Mouse (Mus musculus) MEL (cell line): ENCODE measurements at regions not wholly inside any gene's neighbourhood (a gene's known extent, or its start where the extent isn't known, plus 50 kb on each side); places are given as distances from the start of the nearest gene placed in this dataset.

Experiments
- DNase-seq: peaks from one replicate; pipeline ENCODE4 v3.0.0; 2011; ENCODE audit warnings: low read depth, low spot score
- H3K27ac ChIP-seq: 2 replicates; pipeline ENCODE4 v1.5.1; 2012; ENCODE audit warnings: low read depth, mild to moderate bottlenecking, control low read depth, low read length, moderate library complexity; ENCODE audit not compliant: control insufficient read depth
- H3K27me3 ChIP-seq, 2 experiments: fragments of 150-350 bp in 1 of 2; sonication (generic) in 1 of 2; 2 replicates each; pipeline ENCODE4 v1.6.1; 2012; ENCODE audit warnings: low read length in 2 of 2, mild to moderate bottlenecking in 2 of 2, improper control_type of control experiment in 1 of 2, moderate library complexity in 1 of 2; ENCODE audit not compliant: insufficient read depth in 2 of 2, control insufficient read depth in 1 of 2
- H3K36me3 ChIP-seq, 2 experiments: 2 replicates each; pipeline ENCODE4 v1.6.1; 2012 to 2014; ENCODE audit warnings: low read length in 2 of 2, improper control_type of control experiment in 1 of 2, inconsistent platforms in 1 of 2, mild to moderate bottlenecking in 1 of 2; ENCODE audit not compliant: insufficient read depth in 2 of 2, control insufficient read depth in 1 of 2
- H3K4me1 ChIP-seq, 2 experiments: fragments of 150-350 bp in 1 of 2; sonication (generic) in 1 of 2; 2 replicates each; pipeline ENCODE4 v1.6.1; 2012; ENCODE audit warnings: low read length in 2 of 2, improper control_type of control experiment in 1 of 2, mild to moderate bottlenecking in 1 of 2; ENCODE audit not compliant: insufficient read depth in 2 of 2, control insufficient read depth in 1 of 2
- H3K4me3 ChIP-seq, 2 experiments: fragments of 150-350 bp in 1 of 2; sonication (generic) in 1 of 2; 2 replicates each; pipeline ENCODE4 v1.5.1; 2012; ENCODE audit warnings: low read depth in 2 of 2, low read length in 2 of 2, mild to moderate bottlenecking in 2 of 2, moderate library complexity in 2 of 2, control low read depth in 1 of 2, improper control_type of control experiment in 1 of 2; ENCODE audit not compliant: control insufficient read depth in 1 of 2, insufficient read depth in 1 of 2
- H3K79me2 ChIP-seq: 2 replicates; pipeline ENCODE4 v1.6.1; 2012; ENCODE audit warnings: mild to moderate bottlenecking, low read length, moderate library complexity; ENCODE audit not compliant: control insufficient read depth, poor library complexity, insufficient read depth
- H3K9ac ChIP-seq: 2 replicates; pipeline ENCODE4 v1.6.1; 2012; ENCODE audit warnings: low read depth, mild to moderate bottlenecking, control low read depth, low read length, moderate library complexity; ENCODE audit not compliant: control insufficient read depth, poor library complexity, severe bottlenecking
- H3K9me3 ChIP-seq: fragments of 150-350 bp; sonication (generic); replicated peaks from 2 replicates; pipeline ENCODE4 v1.6.1; 2012; ENCODE audit warnings: mild to moderate bottlenecking, low read length, improper control_type of control experiment, moderate library complexity; ENCODE audit not compliant: insufficient read depth
- CTCF ChIP-seq, 3 experiments: IDR thresholded peaks in 2 of 3; conservative IDR thresholded peaks in 1 of 3; 2 replicates each; pipeline ENCODE4 v1.5.1; 2011 to 2012; ENCODE audit warnings: low read length in 3 of 3, low read depth in 2 of 3, mild to moderate bottlenecking in 2 of 3, improper control_type of control experiment in 1 of 3, inconsistent platforms in 1 of 3, mixed read lengths in 1 of 3, moderate library complexity in 1 of 3; ENCODE audit not compliant: control insufficient read depth in 1 of 3, insufficient read depth in 1 of 3, poor library complexity in 1 of 3, severe bottlenecking in 1 of 3
- E2F4 ChIP-seq: IDR thresholded peaks from 2 replicates; pipeline ENCODE4 v1.6.1; 2011; ENCODE audit warnings: low read depth, low read length, improper control_type of control experiment, borderline replicate concordance
- EP300 ChIP-seq, 2 experiments: IDR thresholded peaks; 2 replicates each; pipeline ENCODE4 v1.6.1; 2011; ENCODE audit warnings: improper control_type of control experiment in 2 of 2, low read length in 2 of 2, low read depth in 1 of 2, mild to moderate bottlenecking in 1 of 2
- ETS1 ChIP-seq: IDR thresholded peaks from 2 replicates; pipeline ENCODE4 v1.6.1; 2012; ENCODE audit warnings: low read depth, mild to moderate bottlenecking, inconsistent platforms, low read length, improper control_type of control experiment, moderate library complexity
- GATA1 ChIP-seq: IDR thresholded peaks from 2 replicates; pipeline ENCODE4 v1.6.1; 2011; ENCODE audit warnings: low read depth, low read length, improper control_type of control experiment
- KAT2A ChIP-seq: conservative IDR thresholded peaks from 2 replicates; pipeline ENCODE4 v1.6.1; 2012; ENCODE audit warnings: low read depth, low read length, improper control_type of control experiment, inconsistent platforms
- MAX ChIP-seq: IDR thresholded peaks from 2 replicates; pipeline ENCODE4 v1.6.1; 2011; ENCODE audit warnings: low read length, improper control_type of control experiment
- MAZ ChIP-seq: IDR thresholded peaks from 2 replicates; pipeline ENCODE4 v1.6.1; 2012; ENCODE audit warnings: low read depth, mild to moderate bottlenecking, inconsistent platforms, low read length, improper control_type of control experiment
- NRF1 ChIP-seq: IDR thresholded peaks from 2 replicates; pipeline ENCODE4 v1.6.1; 2014; ENCODE audit warnings: low read depth, mild to moderate bottlenecking, inconsistent platforms, low read length, improper control_type of control experiment, moderate library complexity; ENCODE audit not compliant: poor library complexity, insufficient read depth, severe bottlenecking
- POLR2A ChIP-seq, 2 experiments: IDR thresholded peaks; 2 replicates each; pipeline ENCODE4 v1.6.1; 2011 to 2012; ENCODE audit warnings: low read length in 2 of 2, mild to moderate bottlenecking in 2 of 2, control low read depth in 1 of 2, improper control_type of control experiment in 1 of 2, low read depth in 1 of 2, moderate library complexity in 1 of 2; ENCODE audit not compliant: control insufficient read depth in 1 of 2, insufficient read depth in 1 of 2, poor library complexity in 1 of 2
- POLR2AphosphoS5 ChIP-seq: IDR thresholded peaks from 2 replicates; pipeline ENCODE4 v1.6.1; 2012; ENCODE audit warnings: low read depth, borderline replicate concordance, mild to moderate bottlenecking, inconsistent platforms, low read length, moderate library complexity, mixed read lengths
- RCOR1 ChIP-seq: IDR thresholded peaks from 2 replicates; pipeline ENCODE4 v1.6.1; 2012; ENCODE audit warnings: low read depth, mild to moderate bottlenecking, inconsistent platforms, low read length, improper control_type of control experiment
- SIN3A ChIP-seq: IDR thresholded peaks from 2 replicates; pipeline ENCODE4 v1.6.1; 2012; ENCODE audit warnings: low read length, improper control_type of control experiment, inconsistent platforms
- SMC3 ChIP-seq: IDR thresholded peaks from 2 replicates; pipeline ENCODE4 v1.6.1; 2011; ENCODE audit warnings: low read depth, low read length, improper control_type of control experiment
- TCF12 ChIP-seq: IDR thresholded peaks from 2 replicates; pipeline ENCODE4 v1.6.1; 2014; ENCODE audit warnings: low read depth, mild to moderate bottlenecking, inconsistent platforms, low read length, improper control_type of control experiment, moderate library complexity
- ZC3H11A ChIP-seq: IDR thresholded peaks from 2 replicates; pipeline ENCODE4 v1.6.1; 2012; ENCODE audit warnings: low read depth, mild to moderate bottlenecking, inconsistent platforms, low read length, improper control_type of control experiment
- ZMIZ1 ChIP-seq: IDR thresholded peaks from 2 replicates; pipeline ENCODE4 v1.6.1; 2012; ENCODE audit warnings: low read depth, mild to moderate bottlenecking, inconsistent platforms, low read length, improper control_type of control experiment, moderate library complexity
- ZNF384 ChIP-seq: IDR thresholded peaks from 2 replicates; pipeline ENCODE4 v1.6.1; 2012; ENCODE audit warnings: low read depth, mild to moderate bottlenecking, inconsistent platforms, low read length, improper control_type of control experiment

DNA sequence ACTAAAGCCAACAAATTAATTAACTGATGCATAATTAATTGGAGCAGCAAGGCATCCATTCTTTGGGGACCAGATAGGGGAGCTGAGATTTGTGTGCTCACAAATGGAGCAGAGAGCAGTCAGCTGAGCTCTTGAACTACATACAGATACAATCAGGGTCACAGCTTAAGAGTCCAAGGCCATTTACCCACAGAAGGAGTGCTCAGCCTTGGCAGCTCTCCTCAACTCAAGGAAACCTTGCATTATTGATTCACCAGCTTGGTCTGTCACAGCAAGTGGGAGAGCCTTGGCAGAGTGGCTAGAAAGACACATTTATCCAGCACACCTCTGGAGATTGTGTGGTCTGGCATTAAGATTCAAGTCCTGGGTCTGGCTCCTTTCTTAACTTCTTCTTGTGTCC lies 100.2 kb downstream of the Lrrc30 start:
- no peaks in the 10 kb centered on the region for H3K9me3 ChIP-seq
- H3K79me2 ChIP-seq: no peaks in the 10 kb centered on the region
- no peak overlapping the region for H3K9ac ChIP-seq
- no peak overlapping the region for H3K27ac ChIP-seq
- H3K4me1 ChIP-seq: no peaks in the 10 kb centered on the region
- H3K4me3 ChIP-seq: no peak overlapping the region
- TF ChIP-seq SMC3 (no peak), MAZ (no peak), KAT2A (no peak), ZMIZ1 (no peak), POLR2A (IDR thresholded peaks at IDR 0.05; ENCODE audit: control insufficient read depth in 1 of 2, insufficient read depth in 1 of 2, low read depth in 1 of 2, low read length in 2 of 2, poor library complexity in 1 of 2) (no peak), E2F4 (no peak), GATA1 (no peak), NRF1 (no peak), ETS1 (no peak), SIN3A (no peak), EP300 (IDR thresholded peaks at IDR 0.05; ENCODE audit: low read depth in 1 of 2, low read length in 2 of 2) (no peak), TCF12 (no peak), CTCF (IDR thresholded peaks at IDR 0.05 in 2 of 3, conservative IDR thresholded peaks at IDR 0.05 in 1 of 3; ENCODE audit: control insufficient read depth in 1 of 3, insufficient read depth in 1 of 3, low read depth in 2 of 3, low read length in 3 of 3, poor library complexity in 1 of 3, severe bottlenecking in 1 of 3) (no peak), POLR2AphosphoS5 (no peak), ZC3H11A (no peak), RCOR1 (no peak), MAX (no peak)
- TF ChIP-seq, all 39 proteins: peak for 0
- Histone ChIP-seq H3K27me3 (no peaks in the 10 kb centered on the region), H3K36me3 (no peaks in the 10 kb centered on the region)
- DNase-seq: no peak

DNA sequence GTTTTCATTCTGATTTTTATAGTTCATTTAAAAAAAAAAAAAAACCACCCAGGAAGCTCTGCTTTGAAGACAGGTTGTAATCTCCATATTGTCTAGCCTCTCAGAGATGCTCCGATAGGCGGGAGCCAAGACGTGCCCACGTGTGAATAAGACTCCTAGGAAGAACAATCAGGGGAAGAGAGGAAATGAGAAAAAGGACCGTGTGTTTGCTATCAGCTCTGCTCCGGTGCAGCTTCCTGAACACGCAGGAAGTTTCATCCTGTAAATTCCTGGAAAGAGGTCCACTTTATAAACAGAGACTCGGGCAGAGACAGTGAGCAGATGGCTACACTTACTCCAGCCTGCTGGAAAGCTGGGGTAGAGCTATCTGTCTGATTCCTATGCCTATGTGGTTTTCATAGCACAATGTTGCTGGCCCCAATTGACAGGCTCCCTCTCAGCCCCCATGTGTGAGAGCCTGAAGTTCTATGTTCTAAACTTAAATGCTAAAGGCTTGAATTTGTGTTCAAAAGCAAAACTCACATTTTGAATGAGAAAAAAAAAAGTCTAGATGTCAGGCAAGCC lies 111.6 kb downstream of the Lrrc30 start:
- Histone ChIP-seq H3K27ac (no peak overlapping the region), H3K9ac (no peak overlapping the region), H3K9me3 (no peaks in the 10 kb centered on the region), H3K4me1 (no peaks in the 10 kb centered on the region), H3K79me2 (no peaks in the 10 kb centered on the region), H3K27me3 (no peaks in the 10 kb centered on the region), H3K36me3 (no peaks in the 10 kb centered on the region), H3K4me3 (no peak overlapping the region)
- TF ChIP-seq ZNF384: no peak
- TF ChIP-seq ETS1: no peak
- no peak for TF ChIP-seq SIN3A
- TF ChIP-seq, all 39 proteins: peak for 0
- no peak for DNase-seq
